Mouse (Mus musculus) stomach, embryonic 14.5 days (tissue): ENCODE measurements around the gene U2af1l4. TPM values are rescaled to one million over a fixed set of nuclear protein-coding genes. Genes with fewer than 3 reads are reported as not detected.
A peak's percentile ranks its signal among the peaks of the same experiment; 100 is the strongest.

Source experiments
- ATAC-seq: fragments of 200-750 bp; cut with Nextera tagmentation; 2 replicates; pipeline ENCODE4 v1.8.0; 2017; ENCODE audit warnings: low read depth, moderate TSS enrichment; ENCODE audit not compliant: insufficient number of reproducible peaks, insufficient read depth, low FRiP score
- H3K27ac ChIP-seq: fragments of 300-500 bp; sonication (generic); 2 replicates; pipeline ENCODE4 v1.5.1; 2014; ENCODE audit warnings: mild to moderate bottlenecking, low read length, moderate library complexity, mixed read lengths
- H3K27me3 ChIP-seq: fragments of 300-500 bp; sonication (generic); 2 replicates; pipeline ENCODE4 v1.6.1; 2014; ENCODE audit warnings: low read length, control low read depth, mixed read lengths; ENCODE audit not compliant: control insufficient read depth, insufficient read depth
- H3K36me3 ChIP-seq: fragments of 300-500 bp; sonication (generic); 2 replicates; pipeline ENCODE4 v1.6.1; 2014; ENCODE audit warnings: mild to moderate bottlenecking, control low read depth, low read length, moderate library complexity, mixed read lengths; ENCODE audit not compliant: control insufficient read depth, insufficient read depth
- H3K4me1 ChIP-seq: fragments of 300-500 bp; sonication (generic); 2 replicates; pipeline ENCODE4 v1.6.1; 2014; ENCODE audit warnings: low read length, control low read depth, mixed read lengths; ENCODE audit not compliant: control insufficient read depth, insufficient read depth
- H3K4me2 ChIP-seq: fragments of 300-500 bp; sonication (generic); replicated peaks from 2 replicates; pipeline ENCODE4 v1.6.1; 2014; ENCODE audit warnings: low read depth, low read length, control low read depth
- H3K4me3 ChIP-seq: fragments of 300-500 bp; sonication (generic); 2 replicates; pipeline ENCODE4 v1.5.1; 2014; ENCODE audit warnings: low read depth, low read length, control low read depth
- H3K9ac ChIP-seq: fragments of 300-500 bp; sonication (generic); replicated peaks from 2 replicates; pipeline ENCODE4 v1.6.1; 2014; ENCODE audit warnings: low read depth, mild to moderate bottlenecking, control low read depth, low read length, moderate library complexity, mixed read lengths
- H3K9me3 ChIP-seq: fragments of 300-500 bp; sonication (generic); 2 replicates; pipeline ENCODE4 v1.6.1; 2016; ENCODE audit warnings: low read depth, low read length, control low read depth; ENCODE audit not compliant: control insufficient read depth
- WGBS: fragments of 180-500 bp; shearing (Covaris S2); extraction: QIAGEN DNeasy Blood & Tissue Kit; methylation state at CpG from one replicate; pipeline ENCODE4 v1.1.7; 2014; 5-methylcytosine and 5-hydroxymethylcytosine counted together
- polyA plus RNA-seq: library from polyadenylated mRNA; unstranded; fragments of >200 nt; fragmentation: Nextera tagmentation; extraction: Ambion mirVana; gene quantifications from 2 replicates; pipeline ENCODE4 v1.2.1, GENCODE M21; 2014

Gene U2af1l4
- polyA plus RNA-seq, 1 experiment from 2014 or later = 96.6 TPM

- ATAC-seq = no peak
- H3K9ac ChIP-seq = no peak overlapping the region
- H3K27me3 ChIP-seq = no peaks in the 10 kb centered on the region
- H3K4me2 ChIP-seq = no peak overlapping the region
- WGBS = 88% methylated on average over 2 of the region's 2 CpGs
- peaks cover 11% of the 10 kb centered on the region; the same call in 1 of the 2 replicates for H3K36me3 ChIP-seq
- H3K27ac ChIP-seq = no peak overlapping the region
- H3K4me3 ChIP-seq = no peak overlapping the region
- H3K9me3 ChIP-seq = no peaks in the 10 kb centered on the region
- H3K4me1 ChIP-seq = peaks cover 12% of the 10 kb centered on the region; the same call in 1 of the 2 replicates
These were observed 13.2 kb upstream of the U2af1l4 start for GRCm38 (mm10) chr7:30549880-30550279.

- no peak for ATAC-seq
- H3K36me3 ChIP-seq = peaks cover 18% of the 10 kb centered on the region; the same call in 1 of the 2 replicates
- H3K4me3 ChIP-seq = no peak overlapping the region
- WGBS = 97% methylated on average over 1 of the region's 1 CpGs
- no peak overlapping the region for H3K9ac ChIP-seq
- no peaks in the 10 kb centered on the region for H3K27me3 ChIP-seq
- H3K9me3 ChIP-seq = no peaks in the 10 kb centered on the region
- H3K27ac ChIP-seq = no peak overlapping the region
- H3K4me2 ChIP-seq = no peak overlapping the region
- H3K4me1 ChIP-seq = peaks cover 12% of the 10 kb centered on the region; the same call in 1 of the 2 replicates
These were observed 12.5 kb upstream of the U2af1l4 start for GRCm38 (mm10) chr7:30550603-30551002.

- Histone ChIP-seq H3K27me3 (no peaks in the 10 kb centered on the region), H3K4me1 (peaks cover 12% of the 10 kb centered on the region; the same call in 1 of the 2 replicates), H3K4me2 (peak overlapping the region; percentile 38), H3K9me3 (no peaks in the 10 kb centered on the region), H3K36me3 (peaks cover 16% of the 10 kb centered on the region; the same call in 1 of the 2 replicates), H3K4me3 (peak overlapping the region; percentile 59), H3K27ac (peak overlapping the region; percentile 97), H3K9ac (peak overlapping the region; percentile 62)
- WGBS = 2% methylated on average over 10 of the region's 10 CpGs
- peak; percentile 51; the same call in 1 of the 2 replicates for ATAC-seq
These were observed 11.5 kb upstream of the U2af1l4 start for GRCm38 (mm10) chr7:30551445-30552101.

GRCm38 (mm10) chr7:30552102-30553020, 10.7 kb upstream of the U2af1l4 start, which contains the start of the genes Hspb6 and Proser3:
Gene Hspb6, plus strand, starts transcription at chr7:30552178.
Gene Proser3, minus strand, starts transcription at chr7:30552299.
- peaks cover 23% of the 10 kb centered on the region for H3K36me3 ChIP-seq
- ATAC-seq = peak; percentile 95
- H3K9ac ChIP-seq = peak within 1 kb of the TSS; percentile 62
- peak within 1 kb of the TSS; percentile 97 for H3K27ac ChIP-seq
- peak within 1 kb of the TSS; percentile 59 for H3K4me3 ChIP-seq
- no peaks in the 10 kb centered on the region for H3K27me3 ChIP-seq
- peak within 1 kb of the TSS; percentile 97 for H3K4me2 ChIP-seq
- under 1% methylated on average over 44 of the region's 44 CpGs for WGBS
- peaks cover 12% of the 10 kb centered on the region; the same call in 1 of the 2 replicates for H3K4me1 ChIP-seq
- no peaks in the 10 kb centered on the region for H3K9me3 ChIP-seq

- peak overlapping the region; percentile 59 for H3K4me3 ChIP-seq
- H3K27ac ChIP-seq = peak overlapping the region; percentile 87
- peaks cover 14% of the 10 kb centered on the region; the same call in 1 of the 2 replicates for H3K4me1 ChIP-seq
- no peaks in the 10 kb centered on the region for H3K9me3 ChIP-seq
- 5% methylated on average over 23 of the region's 23 CpGs for WGBS
- peak overlapping the region; percentile 97 for H3K4me2 ChIP-seq
- peak overlapping the region; percentile 54 for H3K9ac ChIP-seq
- H3K27me3 ChIP-seq = no peaks in the 10 kb centered on the region
- peaks cover 23% of the 10 kb centered on the region for H3K36me3 ChIP-seq
- ATAC-seq = no peak
These were observed 10.0 kb upstream of the U2af1l4 start for GRCm38 (mm10) chr7:30553021-30553589.

GRCm38 (mm10) chr7:30553810-30554584, 9.1 kb upstream of the U2af1l4 start:
- Histone ChIP-seq H3K27me3 (no peaks in the 10 kb centered on the region), H3K4me3 (peak overlapping the region; percentile 59), H3K4me2 (peak overlapping the region; percentile 97), H3K4me1 (peaks cover 22% of the 10 kb centered on the region; the same call in 1 of the 2 replicates), H3K9me3 (no peaks in the 10 kb centered on the region), H3K9ac (peak overlapping the region; percentile 54; the same call in 1 of the 2 replicates), H3K36me3 (peaks cover 21% of the 10 kb centered on the region), H3K27ac (no peak overlapping the region)
- WGBS = 82% methylated on average over 22 of the region's 22 CpGs
- no peak for ATAC-seq

- no peaks in the 10 kb centered on the region for H3K9me3 ChIP-seq
- peaks cover 20% of the 10 kb centered on the region for H3K36me3 ChIP-seq
- 94% methylated on average over 18 of the region's 18 CpGs for WGBS
- no peak for ATAC-seq
- no peak overlapping the region for H3K4me3 ChIP-seq
- no peak overlapping the region for H3K27ac ChIP-seq
- H3K9ac ChIP-seq = no peak overlapping the region
- no peak overlapping the region for H3K4me2 ChIP-seq
- no peaks in the 10 kb centered on the region for H3K27me3 ChIP-seq
- peaks cover 20% of the 10 kb centered on the region; the same call in 1 of the 2 replicates for H3K4me1 ChIP-seq
These were observed 6.1 kb upstream of the U2af1l4 start for GRCm38 (mm10) chr7:30556894-30557536.
